Mouse (Mus musculus) naive thymus-derived CD4-positive, alpha-beta T cell, adult 5 months (primary cell): ENCODE data around the gene Mthfd2. TPM values are rescaled to one million over a fixed set of nuclear protein-coding genes. Genes with fewer than 3 reads are reported as not detected.

Experiments
- polyA plus RNA-seq: library from polyadenylated mRNA; unstranded; fragments of 100-300 nt; shearing (Covaris generic); gene quantifications from one replicate; pipeline ENCODE4 v1.2.1, GENCODE M21; 2017

Mthfd2 gene
- polyA plus RNA-seq: 63.8 TPM

DNA sequence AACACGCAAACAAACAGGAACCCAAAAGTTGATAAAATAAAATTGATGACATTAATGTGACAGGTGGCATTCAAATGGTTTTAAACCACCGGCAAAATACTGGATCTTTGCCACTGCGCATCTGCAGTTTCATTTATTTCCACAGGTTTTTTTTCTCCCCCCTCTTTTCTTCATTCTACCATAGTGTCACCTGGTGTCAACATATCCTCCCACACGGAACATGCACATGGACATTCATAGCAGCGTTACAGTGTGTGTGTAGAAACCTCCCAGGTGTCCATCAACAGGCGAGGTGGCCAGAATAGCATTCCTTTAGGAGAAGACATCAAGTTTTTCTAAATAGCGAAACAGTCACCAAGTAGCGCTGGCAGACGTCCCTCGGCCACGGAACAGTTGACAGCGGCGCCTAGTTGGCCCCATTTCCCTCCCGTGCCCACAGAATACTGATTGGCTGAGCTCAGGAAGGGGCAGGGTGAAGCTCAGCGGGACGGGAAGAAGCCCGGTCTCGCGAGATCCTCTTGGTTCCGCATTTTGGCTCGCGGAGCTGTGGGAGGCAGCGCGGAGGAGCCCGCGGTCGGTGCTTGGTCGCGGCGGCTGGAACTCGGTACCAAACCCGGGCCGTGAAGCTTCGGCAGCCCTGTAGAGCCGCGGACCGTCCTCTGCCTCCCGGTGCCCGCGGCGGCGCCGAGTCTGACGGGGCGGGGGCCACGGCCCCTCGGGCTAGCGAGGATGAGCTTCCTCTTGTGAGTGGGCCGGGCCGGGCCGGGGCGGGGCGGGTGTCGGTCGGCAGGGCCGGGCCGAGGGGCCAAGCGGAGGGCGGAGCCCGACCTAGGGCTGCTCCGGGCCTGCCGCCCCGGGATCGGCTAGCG, at the start of gene Mthfd2, which contains the start of gene Mob1a:
TSS of gene Mthfd2 (minus strand) at position 384 of the 869 bp plus-strand sequence.
TSS of gene Mob1a (plus strand) at position 492 of the 869 bp plus-strand sequence.

GRCm38 (mm10) chr6:83348873-83349272, 23.2 kb upstream of the Mthfd2 start, which contains the start of gene Bola3:
Bola3 (plus strand) TSS chr6:83349147.

Other genes with a start within 250 kb of the Mthfd2 start
- gene Pcgf1, start 248.0 kb downstream of the Mthfd2 start, polyA plus RNA-seq: 24.7 TPM
- not detected for gene Lbx2, start 239.5 kb downstream of the Mthfd2 start, polyA plus RNA-seq
- gene Ccdc142, start 224.3 kb downstream of the Mthfd2 start, polyA plus RNA-seq: 3.0 TPM
- 7.4 TPM for gene Gm42688, start 224.3 kb downstream of the Mthfd2 start, polyA plus RNA-seq
- gene Mrpl53, start 216.9 kb downstream of the Mthfd2 start, polyA plus RNA-seq: 43.7 TPM
- 65.1 TPM for gene Mogs, start 210.4 kb downstream of the Mthfd2 start, polyA plus RNA-seq
- gene Wbp1, start 204.3 kb downstream of the Mthfd2 start, polyA plus RNA-seq: 37.0 TPM
- gene Ino80b, start 200.5 kb downstream of the Mthfd2 start, polyA plus RNA-seq: 40.0 TPM
- gene Rtkn, start 190.4 kb downstream of the Mthfd2 start, polyA plus RNA-seq: not detected
- not detected for gene Wdr54, start 169.5 kb downstream of the Mthfd2 start, polyA plus RNA-seq
- not detected for gene 1700003E16Rik, start 169.5 kb downstream of the Mthfd2 start, polyA plus RNA-seq
- 75.9 TPM for gene Dctn1, start 160.0 kb downstream of the Mthfd2 start, polyA plus RNA-seq
- not detected for gene Slc4a5, start 106.1 kb downstream of the Mthfd2 start, polyA plus RNA-seq
- gene Mob1a, start 108 bp upstream of the Mthfd2 start, polyA plus RNA-seq: 155 TPM
- 58.7 TPM for gene Bola3, start 23.2 kb upstream of the Mthfd2 start, polyA plus RNA-seq
- gene Tet3, start 133.2 kb upstream of the Mthfd2 start, polyA plus RNA-seq: 84.4 TPM
- 79.6 TPM for gene Dguok, start 181.1 kb upstream of the Mthfd2 start, polyA plus RNA-seq
- gene Actg2, start 210.4 kb upstream of the Mthfd2 start, polyA plus RNA-seq: not detected
- 20.2 TPM for gene Stambp, start 246.8 kb upstream of the Mthfd2 start, polyA plus RNA-seq